Mouse (Mus musculus): ENCODE measurements around the gene Coa3. TPM values are rescaled to one million over a fixed set of nuclear protein-coding genes. Genes with fewer than 3 reads are reported as not detected.
"Not testable (repeated sequence)": the region's sequence is repeated elsewhere in the genome, so short reads cannot be mapped to it uniquely, and the experiment has no call there.

Coa3 gene
- 10 to 100 TPM; 84.0 to 89.7 TPM for total RNA-seq (2021)
- long read RNA-seq, experiment 1, transcript Coa3-201 (2 exons, 886 nt): major isoform, 153 of 153 reads
- long read RNA-seq, experiment 1, partial matches to known transcripts: 0 of 153 reads
- long read RNA-seq, experiment 1, other reads (novel, unspliced or antisense): 0 of 153 reads
- long read RNA-seq, experiment 2, transcript Coa3-201 (2 exons, 886 nt): major isoform, 134 of 137 reads
- long read RNA-seq, experiment 2, partial matches to known transcripts: 0 of 137 reads
- long read RNA-seq, experiment 2, other reads (novel, unspliced or antisense): 3 of 137 reads

DNA sequence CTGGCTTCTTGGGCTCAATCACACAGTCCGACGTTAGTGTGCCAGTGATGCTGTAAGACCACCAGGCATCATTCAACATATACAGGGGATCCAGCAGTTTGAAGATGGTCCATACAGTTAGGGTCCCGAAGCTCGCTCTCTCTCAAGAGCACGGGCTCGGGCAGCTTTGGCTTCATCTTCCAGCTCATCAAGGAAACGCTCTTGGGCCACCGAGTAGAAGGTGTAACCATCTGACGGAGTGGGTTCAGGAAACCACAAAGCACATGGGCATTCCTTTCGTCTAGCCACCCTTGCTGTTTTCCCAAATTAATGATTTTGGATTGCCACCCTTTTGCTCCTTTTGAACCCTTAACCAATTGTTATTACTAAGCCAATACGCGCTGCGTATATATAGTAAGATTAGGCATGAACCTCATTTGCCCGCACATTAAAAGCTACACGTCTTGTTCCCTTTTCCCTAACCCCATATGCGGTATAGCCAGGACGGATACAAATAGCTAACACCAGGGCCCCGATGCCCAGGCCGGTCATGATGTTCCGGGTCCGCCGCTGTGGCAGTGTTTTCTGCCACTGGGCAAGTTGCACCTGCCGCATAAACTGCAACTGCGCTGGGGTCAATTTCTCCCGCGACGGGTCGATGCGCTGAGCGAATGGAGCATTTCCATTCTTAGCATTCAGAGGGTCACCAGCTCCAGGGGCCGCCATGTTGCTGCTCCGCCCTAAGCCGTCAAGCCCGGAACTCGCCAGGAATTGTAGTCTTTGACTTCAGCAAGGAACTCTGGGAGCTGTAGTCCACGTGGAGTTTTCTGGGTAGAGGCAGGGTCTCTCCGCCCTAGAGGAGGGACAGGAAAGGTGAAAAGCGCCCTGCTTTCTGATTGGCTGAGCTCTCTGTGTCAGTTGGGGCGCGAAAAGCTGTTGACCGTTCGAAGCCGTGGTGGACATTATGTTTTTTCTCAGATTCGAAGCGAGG lies at the start of gene Coa3, which contains the start of gene Cntd1:
Coa3 (minus strand) TSS at position 892 of the 970 bp plus-strand sequence.
Cntd1 (plus strand) TSS at position 790 of the 970 bp plus-strand sequence.
- intact Hi-C loops (cut with DNase I): no loop called here
- peak; percentile 78 to 86 for DNase-seq

DNA sequence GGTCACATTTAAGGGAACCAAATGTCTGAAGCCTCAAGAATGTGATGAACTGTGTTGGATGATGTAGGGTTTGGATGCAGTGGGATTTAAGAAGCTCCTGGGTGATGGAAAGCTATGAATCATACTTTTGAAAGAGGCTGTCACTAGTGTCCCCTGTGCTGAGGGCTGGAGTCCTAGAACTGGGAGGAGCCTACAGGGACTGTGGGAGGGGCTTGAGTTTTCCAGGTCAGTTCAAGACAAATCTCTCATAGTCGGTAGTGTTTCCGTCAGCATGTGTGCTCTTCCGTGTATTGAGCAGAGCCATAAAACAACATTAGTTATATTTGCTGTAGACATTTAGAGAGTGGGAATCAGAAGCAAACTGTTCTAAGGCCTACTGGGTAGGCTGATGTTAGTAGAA lies 48.4 kb upstream of the Coa3 start:
- intact Hi-C loops (cut with DNase I): loop anchor here (5.0 kb wide), 1 partner anchor 35 kb away; no protein-coding TSS in a partner anchor
- no peak for DNase-seq

- intact Hi-C loops (cut with DNase I): loop anchor here (5.0 kb wide), 1 partner anchor 36 kb away; no protein-coding TSS in a partner anchor
- DNase-seq: no peak
These were observed 47.2 kb upstream of the Coa3 start for GRCm38 (mm10) chr11:101326147-101326546.

DNA sequence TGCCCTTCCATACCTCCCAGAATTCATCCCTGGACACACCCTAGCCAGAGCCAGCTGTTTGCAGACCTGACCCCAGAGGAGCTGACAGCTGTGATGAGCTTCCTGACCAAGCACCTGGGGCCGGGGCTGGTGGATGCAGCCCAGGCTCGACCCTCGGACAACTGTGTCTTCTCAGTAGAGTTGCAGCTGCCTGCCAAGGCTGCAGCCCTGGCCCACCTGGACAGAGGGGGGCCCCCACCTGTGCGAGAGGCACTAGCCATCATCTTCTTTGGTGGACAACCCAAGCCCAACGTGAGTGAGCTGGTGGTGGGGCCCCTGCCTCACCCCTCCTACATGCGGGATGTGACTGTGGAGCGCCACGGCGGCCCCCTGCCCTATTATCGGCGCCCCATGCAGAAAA lies 46.3 kb upstream of the Coa3 start:
- DNase-seq: not testable (repeated sequence)
- intact Hi-C loops (cut with DNase I): loop anchor here (5.0 kb wide), 1 partner anchor 37 kb away; no protein-coding TSS in a partner anchor

- no peak for DNase-seq
- intact Hi-C loops (cut with DNase I): loop anchor here (5.0 kb wide), 1 partner anchor 38 kb away; no protein-coding TSS in a partner anchor
These were observed 45.8 kb upstream of the Coa3 start, which contains the start of gene Aoc2 for GRCm38 (mm10) chr11:101324763-101325162. TSS of gene Aoc2 (plus strand) at chr11:101325063.

DNA sequence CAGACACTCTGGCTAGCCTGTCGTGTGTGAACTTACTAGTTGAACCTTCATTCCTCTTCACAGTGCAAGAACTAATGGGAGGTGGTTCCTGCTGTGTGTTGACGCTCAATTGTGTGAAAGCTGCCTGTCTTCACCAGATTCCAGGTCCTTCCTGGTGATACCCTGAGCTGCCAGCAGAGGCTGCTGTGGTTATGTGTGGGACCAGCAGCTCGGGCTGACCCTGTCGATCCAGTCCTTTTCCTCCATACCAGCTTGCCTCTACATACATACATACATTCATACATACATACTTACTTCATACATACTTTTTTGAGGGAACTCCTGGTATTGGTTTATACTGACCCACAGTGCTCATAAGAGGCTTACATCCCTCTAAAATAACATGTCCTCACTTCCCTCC lies 44.7 kb upstream of the Coa3 start:
- intact Hi-C loops (cut with DNase I): loop anchor here (1.0 kb wide), 1 partner anchor 72 kb away; no protein-coding TSS in a partner anchor
- DNase-seq: peak; percentile 81 to 85

DNA sequence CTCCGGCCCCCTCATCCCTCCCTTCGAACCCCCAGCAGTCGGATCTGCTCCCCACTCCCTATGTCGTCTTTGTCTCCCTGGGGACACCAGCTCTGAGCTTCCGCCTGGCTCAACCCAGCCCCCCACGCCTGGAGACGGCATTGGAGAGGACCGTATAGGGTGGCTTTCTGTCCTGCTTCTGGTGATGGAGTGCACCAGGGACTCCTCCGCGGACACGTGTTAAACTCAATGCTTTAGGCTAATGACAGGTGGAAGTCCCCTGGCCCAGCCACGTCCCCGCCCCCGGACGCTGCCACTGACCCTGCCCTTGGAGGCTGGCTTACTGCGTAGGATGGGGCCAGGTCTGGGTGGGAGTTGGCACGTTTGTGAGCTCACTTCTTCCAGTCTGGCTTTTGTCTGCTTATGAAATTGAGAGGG lies 37.6 kb upstream of the Coa3 start:
- DNase-seq: peak in 1 of 2 experiments; percentile 42

DNA sequence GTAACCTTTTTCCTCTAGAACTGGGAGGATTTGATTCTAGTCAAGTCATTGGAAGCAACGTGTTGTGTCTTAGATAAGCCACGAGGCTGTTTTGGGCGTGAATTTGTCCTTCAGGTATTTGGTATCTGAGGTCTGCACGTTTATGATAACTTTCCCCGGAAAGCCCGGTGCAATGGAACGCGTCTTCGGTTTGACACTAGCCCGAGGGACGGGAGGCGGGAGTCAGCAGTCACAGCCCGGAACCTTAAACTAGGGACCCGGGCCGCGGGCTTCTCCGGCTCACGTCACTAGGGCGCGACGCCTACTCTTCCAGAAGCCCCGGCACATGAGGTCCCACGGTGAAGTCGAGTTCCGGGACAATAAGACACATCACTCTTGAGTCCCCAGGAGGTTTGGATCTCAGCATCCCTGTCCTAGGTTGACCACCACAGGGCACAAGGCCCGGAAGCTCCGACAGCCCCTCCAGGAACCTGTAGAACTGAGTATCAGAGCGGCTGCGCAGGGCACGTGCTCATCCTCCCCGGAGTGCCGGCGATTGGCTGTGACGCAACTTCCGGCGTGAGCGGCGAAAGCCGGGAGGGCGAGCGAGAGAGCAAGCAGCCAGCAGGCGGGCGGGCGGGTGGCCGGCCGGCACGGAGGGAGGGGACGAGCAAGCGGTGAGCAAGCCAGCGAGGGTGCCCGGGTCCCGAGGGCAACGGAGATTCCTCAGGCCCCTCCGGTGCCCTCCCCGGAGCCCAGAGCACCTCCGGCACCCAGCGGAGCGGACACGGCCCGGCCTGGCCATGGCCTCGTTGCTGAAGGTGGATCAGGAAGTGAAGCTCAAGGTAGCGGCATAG lies 37.0 kb upstream of the Coa3 start, which contains the start of gene Psme3:
Psme3 (plus strand) TSS at position 549 of the 836 bp plus-strand sequence.
- peak; percentile 92 to 95 for DNase-seq
- intact Hi-C loops (cut with DNase I): no loop called here

More for the DNA sequence above, 37.6 kb upstream of the Coa3 start:
- intact Hi-C loops (cut with DNase I): no loop called here

- DNase-seq: no peak
- intact Hi-C loops (cut with DNase I): no loop called here
These were observed 36.3 kb upstream of the Coa3 start for GRCm38 (mm10) chr11:101315082-101315650.

DNA sequence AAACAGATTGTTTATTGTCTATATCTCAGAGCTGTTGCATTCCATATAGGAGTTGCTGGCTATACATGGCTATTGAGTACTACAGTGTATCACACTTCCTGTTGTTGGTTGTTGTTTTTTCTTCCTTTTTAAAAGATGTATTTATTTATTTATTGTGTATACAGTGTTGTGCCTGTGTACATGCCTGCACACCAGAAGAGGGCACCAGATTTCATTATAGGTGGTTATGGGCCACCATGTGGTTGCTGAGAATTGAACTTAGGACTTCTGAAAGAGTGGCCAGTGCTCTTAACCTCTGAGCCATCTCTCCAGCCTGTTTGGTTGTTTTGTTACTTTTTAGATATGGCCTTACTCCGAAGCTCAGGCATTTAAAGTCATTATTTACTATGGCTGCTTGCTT lies 35.7 kb upstream of the Coa3 start:
- intact Hi-C loops (cut with DNase I): no loop called here
- no peak for DNase-seq

DNA sequence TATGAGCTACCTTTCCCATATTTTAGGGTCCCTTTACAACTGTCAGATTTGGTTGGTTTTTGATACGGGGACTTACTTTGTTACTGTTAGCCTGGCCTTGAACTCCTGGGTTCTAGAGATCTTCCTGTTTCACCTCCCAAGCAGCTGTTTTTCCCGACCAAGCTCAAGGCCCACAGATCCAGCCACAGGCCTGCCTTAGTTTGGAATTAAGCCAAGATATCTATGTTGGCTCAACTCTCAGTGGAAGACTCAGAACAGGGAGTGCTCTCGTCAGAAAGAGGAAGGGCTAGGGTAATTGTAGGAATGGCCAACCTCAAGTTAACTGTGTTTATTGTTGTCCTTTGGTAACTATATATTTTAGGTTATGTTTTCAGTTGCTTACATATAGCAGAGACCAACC lies 33.2 kb upstream of the Coa3 start:
- no peak for DNase-seq

DNA sequence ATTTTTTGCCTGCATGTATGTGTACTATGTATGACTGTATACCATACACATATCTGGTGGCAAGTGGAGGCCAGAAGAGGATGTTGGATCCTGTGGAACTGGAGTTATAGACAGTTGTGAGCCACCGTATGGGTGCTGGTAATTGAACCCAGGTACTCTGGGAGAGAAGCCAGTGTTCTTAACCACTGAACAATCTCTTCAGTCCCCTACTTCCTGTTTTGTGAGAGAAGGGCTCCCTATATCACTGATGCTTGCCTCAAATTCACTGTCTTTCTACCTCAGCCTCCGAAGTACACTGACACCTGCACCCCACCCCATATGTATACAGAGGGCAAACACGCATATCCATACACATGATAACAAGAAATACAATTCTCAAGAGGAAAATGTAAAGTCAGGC lies 32.2 kb upstream of the Coa3 start:
- DNase-seq: no peak

More for the DNA sequence above, 33.2 kb upstream of the Coa3 start:
- intact Hi-C loops (cut with DNase I): no loop called here

DNA sequence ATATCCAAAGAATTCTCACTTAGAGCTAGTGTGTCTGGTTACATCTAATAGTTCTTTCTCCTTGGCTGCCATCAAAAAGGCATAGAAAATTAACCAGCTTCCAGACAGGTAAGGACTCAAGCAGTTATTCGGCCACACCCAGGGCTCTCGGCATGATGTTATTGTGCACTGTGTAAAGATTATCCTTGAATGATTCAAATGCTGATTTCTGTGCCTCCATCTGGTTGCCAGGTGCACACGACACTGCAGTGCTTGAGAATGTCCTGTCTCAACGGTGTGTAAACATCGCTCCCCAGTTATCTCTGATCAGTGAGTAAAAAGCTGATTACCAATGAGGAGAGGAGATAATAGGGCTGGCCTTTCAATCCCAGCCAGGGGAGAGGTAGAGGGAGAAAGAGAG lies 28.8 kb upstream of the Coa3 start:
- DNase-seq: no peak
- intact Hi-C loops (cut with DNase I): no loop called here

More for the DNA sequence above, 32.2 kb upstream of the Coa3 start:
- intact Hi-C loops (cut with DNase I): no loop called here

DNA sequence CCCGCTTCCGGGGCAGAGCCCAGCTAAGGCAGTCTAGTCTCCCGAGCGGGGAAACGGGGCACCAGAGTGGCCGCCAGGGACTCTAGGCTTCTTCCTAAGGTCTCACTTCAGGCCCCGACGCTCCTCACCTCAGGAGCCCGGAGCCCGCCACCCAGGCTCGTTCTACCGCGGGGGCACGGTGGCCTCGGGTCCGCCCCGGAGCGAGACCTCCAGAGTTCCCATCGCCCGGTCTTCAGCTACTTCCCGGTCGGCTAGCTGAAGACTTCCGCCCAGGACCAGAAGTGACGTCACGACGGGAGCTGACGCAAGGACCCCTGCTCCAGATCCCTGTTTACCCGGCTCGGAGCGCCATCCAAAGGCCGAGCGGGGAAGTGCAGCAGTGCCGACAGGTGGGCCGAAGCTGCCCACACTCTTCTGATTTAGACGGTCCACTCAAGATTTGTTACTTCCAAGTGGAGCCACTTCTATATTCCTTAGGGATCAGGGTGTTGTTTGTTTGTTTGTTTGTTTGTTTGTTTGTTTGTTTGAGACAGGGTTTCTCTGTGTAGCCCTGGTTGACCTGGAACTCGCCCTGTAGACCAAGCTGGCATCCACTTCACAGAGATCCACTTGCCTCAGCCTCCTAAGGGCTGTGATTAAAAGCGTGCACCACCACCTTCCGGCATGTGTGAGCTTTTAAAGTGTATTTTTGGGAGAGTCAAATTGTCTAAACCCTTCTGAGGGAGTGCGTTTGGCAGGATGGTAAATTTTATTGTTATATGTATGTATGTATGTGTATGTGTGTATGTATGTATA lies 23.3 kb upstream of the Coa3 start, which contains the start of gene Becn1:
Becn1 (minus strand) TSS at position 283 of the 795 bp plus-strand sequence.
- peak; percentile 96 to 100 for DNase-seq
- intact Hi-C loops (cut with DNase I): loop anchor here (1.0 to 5.0 kb wide), 2 partner anchors 90 to 205 kb away; partner anchors contain the start of gene Psmc3ip

- intact Hi-C loops (cut with DNase I): loop anchor here (1.0 to 5.0 kb wide), 3 partner anchors 41 to 204 kb away; partner anchors contain the start of genes Psmc3ip and Wnk4
- no peak for DNase-seq
These were observed 22.5 kb upstream of the Coa3 start for GRCm38 (mm10) chr11:101301299-101302003.

- intact Hi-C loops (cut with DNase I): loop anchor here (2.0 to 5.0 kb wide), 2 partner anchors 40 to 204 kb away; partner anchors contain the start of genes Psmc3ip and Wnk4
- no peak for DNase-seq
These were observed 22.0 kb upstream of the Coa3 start for GRCm38 (mm10) chr11:101300881-101301280.

- intact Hi-C loops (cut with DNase I): no loop called here
- DNase-seq: no peak
These were observed 16.3 kb upstream of the Coa3 start for GRCm38 (mm10) chr11:101295191-101295590.

- intact Hi-C loops (cut with DNase I): no loop called here
- DNase-seq: no peak
These were observed 12.3 kb upstream of the Coa3 start for GRCm38 (mm10) chr11:101291231-101291630.

Data from heart, postnatal 14 days (tissue).